Mouse (Mus musculus) cerebellum, adult 2 months (tissue): Measurements from ENCODE around the gene Ece1. TPM values are rescaled to one million over a fixed set of nuclear protein-coding genes. Genes with fewer than 3 reads are reported as not detected.
"Not testable (repeated sequence)": the region's sequence is repeated elsewhere in the genome, so short reads cannot be mapped to it uniquely, and the experiment has no call there.

Experiments
- DNase-seq, 2 experiments: peaks; one replicate each; pipeline ENCODE4 v3.0.0; 2021
- H3K27ac ChIP-seq: fragments of 200-500 bp; 2 replicates; pipeline ENCODE4 v1.5.1; 2012; ENCODE audit warnings: low read length, control low read depth, inconsistent platforms; ENCODE audit not compliant: insufficient read depth
- H3K27me3 ChIP-seq: fragments of 200-500 bp; 2 replicates; pipeline ENCODE4 v1.6.1; 2012; ENCODE audit warnings: inconsistent platforms, mild to moderate bottlenecking, low read length, moderate library complexity; ENCODE audit not compliant: control insufficient read depth, insufficient read depth
- H3K4me1 ChIP-seq: fragments of 200-500 bp; 2 replicates; pipeline ENCODE4 v1.6.1; 2011; ENCODE audit warnings: low read length; ENCODE audit not compliant: control insufficient read depth, insufficient read depth
- H3K4me3 ChIP-seq: fragments of 200-500 bp; replicated peaks from 2 replicates; pipeline ENCODE3; 2011; ENCODE audit warnings: mild to moderate bottlenecking, low read depth, low read length, control low read depth; ENCODE audit not compliant: insufficient read depth
- CTCF ChIP-seq: fragments of 200-500 bp; IDR thresholded peaks from 2 replicates; pipeline ENCODE4 v1.5.1; 2011; ENCODE audit warnings: low read depth, mild to moderate bottlenecking, control low read depth, low read length, moderate library complexity, borderline replicate concordance; ENCODE audit not compliant: insufficient read depth
- POLR2A ChIP-seq: fragments of 200-500 bp; IDR thresholded peaks from 2 replicates; pipeline ENCODE4 v1.6.1; 2011; ENCODE audit warnings: low read length, control low read depth, borderline replicate concordance; ENCODE audit not compliant: insufficient read depth
- WGBS: fragments of 180-500 bp; shearing (Covaris S2); methylation state at CpG from one replicate; pipeline ENCODE4 v1.1.7; 2018; 5-methylcytosine and 5-hydroxymethylcytosine counted together
- polyA plus RNA-seq: library from polyadenylated mRNA; depleted of rRNA; stranded (reverse); fragments of >200 nt; gene quantifications from 2 replicates; pipeline ENCODE4 v1.2.3, GENCODE M21; 2012

Gene Ece1
- polyA plus RNA-seq, 1 experiment: 48.5 TPM

DNA sequence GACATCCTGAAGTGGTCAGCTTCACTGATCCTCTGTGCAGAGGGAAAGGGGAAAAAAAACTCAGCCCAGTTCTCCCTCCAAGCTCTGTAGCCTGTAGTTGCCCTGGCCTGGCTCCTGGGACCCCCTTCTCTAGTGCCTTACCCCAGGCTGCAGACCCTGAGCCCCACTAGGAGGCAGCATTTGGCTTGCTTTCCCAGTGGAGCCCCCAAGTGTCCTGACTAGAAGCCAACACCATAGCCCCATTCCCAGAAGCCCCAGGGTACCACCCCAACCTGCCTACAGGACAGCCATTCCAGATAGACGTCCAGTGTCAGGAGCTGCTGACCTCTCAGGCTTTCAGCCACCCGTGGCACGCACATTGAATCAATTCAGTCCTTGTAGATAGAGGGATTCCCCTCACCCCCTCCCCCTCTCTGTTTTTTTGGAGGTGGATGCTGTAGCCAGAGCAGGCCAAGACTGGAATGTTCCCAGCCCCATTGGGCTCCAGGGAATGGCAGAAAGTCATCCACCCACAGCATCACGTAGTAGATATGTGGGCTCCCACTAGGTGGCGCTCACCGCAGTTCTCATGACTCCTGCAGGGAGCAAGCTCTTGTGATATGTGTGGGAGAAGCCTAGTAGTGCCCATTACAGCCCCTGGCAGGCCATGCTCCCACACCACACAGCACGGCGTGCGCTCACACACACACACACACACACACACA lies 102.0 kb downstream of the Ece1 start:
- WGBS: 42% methylated on average over 9 of the region's 9 CpGs
- Histone ChIP-seq H3K4me3 (no peak overlapping the region), H3K4me1 (peaks cover 4% of the 10 kb centered on the region; the same call in 1 of the 2 replicates), H3K27me3 (no peaks in the 10 kb centered on the region), H3K27ac (no peak overlapping the region)
- TF ChIP-seq POLR2A (no peak), CTCF (peak; percentile 84)
- peak; percentile 80 to 84 for DNase-seq

- H3K4me3 ChIP-seq: no peak overlapping the region
- WGBS: 77% methylated on average over 11 of the region's 11 CpGs
- no peaks in the 10 kb centered on the region for H3K27me3 ChIP-seq
- TF ChIP-seq POLR2A (no peak), CTCF (no peak)
- peaks cover 4% of the 10 kb centered on the region; the same call in 1 of the 2 replicates for H3K4me1 ChIP-seq
- H3K27ac ChIP-seq: no peak overlapping the region
- no peak for DNase-seq
Observed at GRCm38 (mm10) chr4:137964585-137964930, 102.5 kb downstream of the Ece1 start.

GRCm38 (mm10) chr4:137968203-137968602 lies 106.2 kb downstream of the Ece1 start:
- 14% methylated on average over 9 of the region's 9 CpGs for WGBS
- Histone ChIP-seq H3K4me3 (no peak overlapping the region), H3K27me3 (no peaks in the 10 kb centered on the region), H3K27ac (no peak overlapping the region), H3K4me1 (no peaks in the 10 kb centered on the region)
- TF ChIP-seq CTCF (peak; percentile 99), POLR2A (no peak)
- peak; percentile 78 to 79 for DNase-seq

DNA sequence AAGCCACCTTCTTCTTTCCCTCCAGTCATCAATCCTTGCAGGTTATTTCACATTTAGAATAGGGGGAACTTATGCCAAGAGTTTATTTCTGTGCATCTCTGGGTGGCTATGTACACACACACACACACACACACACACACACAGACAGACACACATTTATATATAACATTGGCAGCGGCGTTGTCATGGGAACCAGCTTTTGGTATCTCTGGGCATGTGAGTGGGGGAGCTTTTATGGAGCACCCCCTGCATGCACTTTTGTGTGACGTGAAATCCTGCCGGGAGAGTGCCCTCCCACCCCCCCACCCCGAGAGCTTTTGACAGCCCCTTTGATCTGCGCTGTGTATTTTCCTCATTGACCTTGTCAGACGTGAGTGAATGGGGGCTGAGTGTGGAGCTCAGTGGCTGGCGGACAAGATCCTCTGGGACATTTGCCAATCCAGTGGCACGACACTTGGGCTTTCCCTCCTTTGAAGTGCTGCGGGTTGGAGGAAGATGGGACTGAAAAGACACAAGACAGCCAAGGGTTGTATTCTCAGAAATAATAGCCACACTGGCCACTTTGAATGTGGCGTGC lies 108.7 kb downstream of the Ece1 start:
- no CpG with 5 or more reads among the region's 11 CpGs for WGBS
- not testable (repeated sequence) for H3K27me3 ChIP-seq, H3K27ac ChIP-seq, DNase-seq, H3K4me1 ChIP-seq, H3K4me3 ChIP-seq

DNA sequence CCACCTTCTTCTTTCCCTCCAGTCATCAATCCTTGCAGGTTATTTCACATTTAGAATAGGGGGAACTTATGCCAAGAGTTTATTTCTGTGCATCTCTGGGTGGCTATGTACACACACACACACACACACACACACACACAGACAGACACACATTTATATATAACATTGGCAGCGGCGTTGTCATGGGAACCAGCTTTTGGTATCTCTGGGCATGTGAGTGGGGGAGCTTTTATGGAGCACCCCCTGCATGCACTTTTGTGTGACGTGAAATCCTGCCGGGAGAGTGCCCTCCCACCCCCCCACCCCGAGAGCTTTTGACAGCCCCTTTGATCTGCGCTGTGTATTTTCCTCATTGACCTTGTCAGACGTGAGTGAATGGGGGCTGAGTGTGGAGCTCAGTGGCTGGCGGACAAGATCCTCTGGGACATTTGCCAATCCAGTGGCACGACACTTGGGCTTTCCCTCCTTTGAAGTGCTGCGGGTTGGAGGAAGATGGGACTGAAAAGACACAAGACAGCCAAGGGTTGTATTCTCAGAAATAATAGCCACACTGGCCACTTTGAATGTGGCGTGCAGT lies 112.9 kb downstream of the Ece1 start:
- H3K27ac ChIP-seq, H3K4me1 ChIP-seq, DNase-seq, H3K27me3 ChIP-seq, H3K4me3 ChIP-seq: not testable (repeated sequence)
- no CpG with 5 or more reads among the region's 11 CpGs for WGBS

DNA sequence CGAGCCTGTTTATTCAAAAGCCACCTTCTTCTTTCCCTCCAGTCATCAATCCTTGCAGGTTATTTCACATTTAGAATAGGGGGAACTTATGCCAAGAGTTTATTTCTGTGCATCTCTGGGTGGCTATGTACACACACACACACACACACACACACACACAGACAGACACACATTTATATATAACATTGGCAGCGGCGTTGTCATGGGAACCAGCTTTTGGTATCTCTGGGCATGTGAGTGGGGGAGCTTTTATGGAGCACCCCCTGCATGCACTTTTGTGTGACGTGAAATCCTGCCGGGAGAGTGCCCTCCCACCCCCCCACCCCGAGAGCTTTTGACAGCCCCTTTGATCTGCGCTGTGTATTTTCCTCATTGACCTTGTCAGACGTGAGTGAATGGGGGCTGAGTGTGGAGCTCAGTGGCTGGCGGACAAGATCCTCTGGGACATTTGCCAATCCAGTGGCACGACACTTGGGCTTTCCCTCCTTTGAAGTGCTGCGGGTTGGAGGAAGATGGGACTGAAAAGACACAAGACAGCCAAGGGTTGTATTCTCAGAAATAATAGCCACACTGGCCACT lies 117.1 kb downstream of the Ece1 start:
- H3K27ac ChIP-seq, H3K27me3 ChIP-seq, H3K4me1 ChIP-seq, DNase-seq, H3K4me3 ChIP-seq: not testable (repeated sequence)
- no CpG with 5 or more reads among the region's 11 CpGs for WGBS

GRCm38 (mm10) chr4:137982869-137983268 lies 120.8 kb downstream of the Ece1 start:
- TF ChIP-seq CTCF: no peak
- TF ChIP-seq POLR2A: no peak
- Histone ChIP-seq H3K4me3 (no peak overlapping the region), H3K27me3 (no peaks in the 10 kb centered on the region), H3K4me1 (no peaks in the 10 kb centered on the region), H3K27ac (no peak overlapping the region)
- DNase-seq: no peak
- WGBS: 85% methylated on average over 1 of the region's 1 CpGs

GRCm38 (mm10) chr4:137984212-137984611 lies 122.2 kb downstream of the Ece1 start:
- DNase-seq: no peak
- no peaks in the 10 kb centered on the region for H3K27me3 ChIP-seq
- H3K4me1 ChIP-seq: no peaks in the 10 kb centered on the region
- 36% methylated on average over 10 of the region's 10 CpGs for WGBS
- no peak overlapping the region for H3K4me3 ChIP-seq
- H3K27ac ChIP-seq: no peak overlapping the region
- no peak for TF ChIP-seq POLR2A
